Mouse (Mus musculus): ENCODE results near the gene Ncam2. TPM values are rescaled to one million over a fixed set of nuclear protein-coding genes. Genes with fewer than 3 reads are reported as not detected.

The Ncam2 gene
- polyA plus RNA-seq, 1 experiment from 2014 or later = 1.1 TPM

- Histone ChIP-seq H3K27ac (ENCODE audit: low read depth, low read length) (no peak overlapping the region), H3K4me1 (ENCODE audit: control insufficient read depth, insufficient read depth, low read length) (no peaks in the 10 kb centered on the region), H3K9me3 (ENCODE audit: control insufficient read depth, low read length) (no peaks in the 10 kb centered on the region), H3K4me2 (replicated peaks; ENCODE audit: low read depth, low read length) (no peak overlapping the region), H3K9ac (ENCODE audit: low read depth, low read length) (no peak overlapping the region), H3K36me3 (ENCODE audit: control insufficient read depth, insufficient read depth, low read length) (no peaks in the 10 kb centered on the region), H3K4me3 (ENCODE audit: low read length) (no peak overlapping the region), H3K27me3 (ENCODE audit: control insufficient read depth, insufficient read depth, low read length) (no peaks in the 10 kb centered on the region)
- WGBS = 62% methylated on average over 1 of the region's 1 CpGs
- no peak for ATAC-seq (ENCODE audit: low FRiP score, low TSS enrichment)
Measured at GRCm38 (mm10) chr16:81651550-81651949, 451.1 kb downstream of the Ncam2 start.

GRCm38 (mm10) chr16:81656550-81656949 is 456.1 kb downstream of the Ncam2 start:
- no peak for ATAC-seq (ENCODE audit: low FRiP score, low TSS enrichment)
- 85% methylated on average over 2 of the region's 2 CpGs for WGBS
- no peaks in the 10 kb centered on the region for H3K9me3 ChIP-seq (ENCODE audit: control insufficient read depth, low read length)
- no peaks in the 10 kb centered on the region for H3K36me3 ChIP-seq (ENCODE audit: control insufficient read depth, insufficient read depth, low read length)
- H3K9ac ChIP-seq (ENCODE audit: low read depth, low read length) = no peak overlapping the region
- no peak overlapping the region for H3K4me2 ChIP-seq (replicated peaks; ENCODE audit: low read depth, low read length)
- H3K27ac ChIP-seq (ENCODE audit: low read depth, low read length) = no peak overlapping the region
- H3K4me3 ChIP-seq (ENCODE audit: low read length) = no peak overlapping the region
- no peaks in the 10 kb centered on the region for H3K4me1 ChIP-seq (ENCODE audit: control insufficient read depth, insufficient read depth, low read length)
- no peaks in the 10 kb centered on the region for H3K27me3 ChIP-seq (ENCODE audit: control insufficient read depth, insufficient read depth, low read length)

DNA sequence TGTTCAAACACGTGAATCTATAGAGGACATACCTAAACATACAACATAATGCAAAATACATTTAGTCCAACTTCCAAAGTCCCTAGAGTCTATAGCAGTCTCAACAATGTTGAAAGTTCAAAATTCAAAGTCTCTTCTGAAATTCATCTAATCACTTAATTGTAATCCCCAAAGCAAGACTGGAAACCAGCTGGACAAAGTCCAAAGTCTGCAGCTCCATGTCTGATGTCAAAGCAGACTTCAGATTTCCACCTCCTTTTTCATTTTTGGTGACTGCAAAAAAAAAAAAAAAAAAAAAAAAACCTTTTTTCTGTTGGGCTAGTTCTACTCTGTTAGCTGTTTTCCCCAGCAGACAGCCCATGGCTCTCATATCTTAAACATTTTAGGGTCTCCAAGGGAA is 473.4 kb downstream of the Ncam2 start:
- Histone ChIP-seq H3K4me1 (ENCODE audit: control insufficient read depth, insufficient read depth, low read length) (no peaks in the 10 kb centered on the region), H3K27ac (ENCODE audit: low read depth, low read length) (no peak overlapping the region), H3K4me2 (replicated peaks; ENCODE audit: low read depth, low read length) (no peak overlapping the region), H3K9me3 (ENCODE audit: control insufficient read depth, low read length) (no peaks in the 10 kb centered on the region), H3K4me3 (ENCODE audit: low read length) (no peak overlapping the region), H3K36me3 (ENCODE audit: control insufficient read depth, insufficient read depth, low read length) (no peaks in the 10 kb centered on the region), H3K27me3 (ENCODE audit: control insufficient read depth, insufficient read depth, low read length) (no peaks in the 10 kb centered on the region), H3K9ac (ENCODE audit: low read depth, low read length) (no peak overlapping the region)
- WGBS = 76% methylated on average over 1 of the region's 1 CpGs
- ATAC-seq (ENCODE audit: low FRiP score, low TSS enrichment) = no peak

DNA sequence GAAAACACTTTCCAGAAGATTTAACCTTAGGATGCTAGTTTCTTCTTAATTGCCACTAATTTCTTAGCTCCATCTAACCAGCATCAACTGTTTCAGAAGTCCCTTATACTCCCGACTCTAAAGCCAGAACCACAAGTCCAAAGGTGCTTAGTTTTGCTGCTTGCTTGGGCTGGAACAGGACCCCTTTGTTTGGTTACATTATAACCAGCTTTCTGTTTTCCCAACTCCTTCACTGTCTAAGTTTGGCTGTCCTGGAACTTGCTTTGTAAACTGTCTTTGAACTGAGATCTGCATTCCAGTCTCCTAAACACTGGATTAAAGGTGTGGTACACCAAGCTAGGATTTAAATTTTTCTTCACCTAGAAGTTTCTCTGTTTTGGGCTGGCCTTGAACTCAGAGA is 475.0 kb downstream of the Ncam2 start:
- WGBS = 74% methylated on average over 1 of the region's 1 CpGs
- Histone ChIP-seq H3K27ac (ENCODE audit: low read depth, low read length) (no peak overlapping the region), H3K36me3 (ENCODE audit: control insufficient read depth, insufficient read depth, low read length) (no peaks in the 10 kb centered on the region), H3K27me3 (ENCODE audit: control insufficient read depth, insufficient read depth, low read length) (no peaks in the 10 kb centered on the region), H3K4me2 (replicated peaks; ENCODE audit: low read depth, low read length) (no peak overlapping the region), H3K9ac (ENCODE audit: low read depth, low read length) (no peak overlapping the region), H3K4me3 (ENCODE audit: low read length) (no peak overlapping the region), H3K9me3 (ENCODE audit: control insufficient read depth, low read length) (no peaks in the 10 kb centered on the region), H3K4me1 (ENCODE audit: control insufficient read depth, insufficient read depth, low read length) (no peaks in the 10 kb centered on the region)
- ATAC-seq (ENCODE audit: low FRiP score, low TSS enrichment) = no peak

All from kidney, embryonic 14.5 days (tissue).